Mouse (Mus musculus): ENCODE data around the gene Slitrk1. TPM values are rescaled to one million over a fixed set of nuclear protein-coding genes. Genes with fewer than 3 reads are reported as not detected.

Gene Slitrk1
- polyA plus RNA-seq, 1 experiment from 2014 or later = 0.39 TPM

DNA sequence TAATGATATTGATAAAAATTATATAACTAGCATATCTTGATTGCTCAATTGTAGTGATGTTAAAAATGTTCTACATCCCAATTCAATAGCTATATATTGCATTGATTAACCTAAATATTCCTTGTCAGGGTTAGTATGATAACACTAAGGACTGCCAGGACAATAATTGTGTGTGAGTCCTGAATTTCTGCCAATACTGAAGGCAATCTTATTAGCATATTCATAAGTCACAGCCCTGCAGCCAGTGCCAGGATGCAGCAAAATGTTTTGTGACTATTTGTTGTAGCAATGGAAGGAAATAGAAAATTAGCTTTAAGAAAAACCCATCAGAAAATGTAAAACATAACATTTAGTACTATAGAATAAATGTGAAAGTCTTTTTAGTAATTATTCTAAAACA is 49.3 kb downstream of the Slitrk1 start:
- no peak for ATAC-seq
- H3K4me1 ChIP-seq (replicated peaks; ENCODE audit: control insufficient read depth, insufficient read depth, low read length) = no peaks in the 10 kb centered on the region
- H3K36me3 ChIP-seq (ENCODE audit: control insufficient read depth, insufficient read depth) = no peaks in the 10 kb centered on the region
- H3K27me3 ChIP-seq (replicated peaks; ENCODE audit: control insufficient read depth, insufficient read depth, low read length) = no peaks in the 10 kb centered on the region
- no peak overlapping the region for H3K4me3 ChIP-seq (ENCODE audit: low read depth, low read length)
- H3K9me3 ChIP-seq (ENCODE audit: control insufficient read depth) = no peaks in the 10 kb centered on the region
- no peak overlapping the region for H3K27ac ChIP-seq (ENCODE audit: low read depth, low read length)
- H3K9ac ChIP-seq (ENCODE audit: low read depth, low read length) = no peak overlapping the region
- no peak overlapping the region for H3K4me2 ChIP-seq (replicated peaks; ENCODE audit: low read depth)
- TF ChIP-seq CTCF (IDR thresholded peaks at IDR 0.05; ENCODE audit: low read depth) = no peak

DNA sequence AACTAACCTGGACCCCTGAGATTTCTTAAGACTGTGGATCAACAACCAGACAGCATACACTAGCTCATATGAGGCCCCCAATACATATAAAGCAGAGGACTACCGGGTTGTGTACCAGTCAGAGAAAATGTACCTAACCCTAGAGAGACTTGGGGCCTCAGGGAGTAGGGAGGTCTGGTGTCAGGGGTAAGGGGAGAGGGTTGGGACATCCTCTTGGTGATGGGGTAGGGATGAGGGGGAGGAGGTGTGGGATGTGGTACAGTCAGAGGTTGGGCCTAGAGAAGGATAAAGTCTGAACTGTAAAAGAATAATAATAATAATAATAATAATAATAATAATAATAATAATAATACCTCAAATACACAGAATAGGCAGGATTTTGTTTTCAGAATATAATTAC is 54.6 kb downstream of the Slitrk1 start:
- H3K4me1 ChIP-seq (replicated peaks; ENCODE audit: control insufficient read depth, insufficient read depth, low read length) = no peaks in the 10 kb centered on the region
- H3K4me2 ChIP-seq (replicated peaks; ENCODE audit: low read depth) = no peak overlapping the region
- no peak for ATAC-seq
- H3K27me3 ChIP-seq (replicated peaks; ENCODE audit: control insufficient read depth, insufficient read depth, low read length) = no peaks in the 10 kb centered on the region
- 75% methylated on average over 1 of the region's 1 CpGs for WGBS
- no peaks in the 10 kb centered on the region for H3K36me3 ChIP-seq (ENCODE audit: control insufficient read depth, insufficient read depth)
- H3K27ac ChIP-seq (ENCODE audit: low read depth, low read length) = no peak overlapping the region
- no peak overlapping the region for H3K9ac ChIP-seq (ENCODE audit: low read depth, low read length)
- H3K4me3 ChIP-seq (ENCODE audit: low read depth, low read length) = no peak overlapping the region
- TF ChIP-seq CTCF (IDR thresholded peaks at IDR 0.05; ENCODE audit: low read depth) = no peak
- no peaks in the 10 kb centered on the region for H3K9me3 ChIP-seq (ENCODE audit: control insufficient read depth)
